Mouse (Mus musculus): ENCODE results near the gene Zbtb24. TPM values are rescaled to one million over a fixed set of nuclear protein-coding genes. Genes with fewer than 3 reads are reported as not detected.

Zbtb24 gene
- polyA plus RNA-seq, 1 experiment from 2014 or later = 18.3 TPM

GRCm38 (mm10) chr10:41472534-41472933, 22.4 kb downstream of the Zbtb24 start:
- no peak for ATAC-seq (ENCODE audit: low FRiP score, low read depth)
- Histone ChIP-seq H3K4me1 (replicated peaks) (peaks cover 19% of the 10 kb centered on the region), H3K9me3 (no peaks in the 10 kb centered on the region), H3K36me3 (0 out of 2 replicates have a peak, but pooled peaks cover 6% of the 10 kb centered on the region), H3K4me3 (no peak overlapping the region), H3K9ac (no peak overlapping the region), H3K27me3 (no peaks in the 10 kb centered on the region), H3K27ac (replicated peaks) (no peak overlapping the region), H3K4me2 (no peak overlapping the region)

- H3K4me3 ChIP-seq = no peak overlapping the region
- no peak overlapping the region for H3K27ac ChIP-seq (replicated peaks)
- H3K36me3 ChIP-seq = 0 out of 2 replicates have a peak, but pooled peaks cover 6% of the 10 kb centered on the region
- no peak overlapping the region for H3K4me2 ChIP-seq
- no peak for ATAC-seq (ENCODE audit: low FRiP score, low read depth)
- peaks cover 24% of the 10 kb centered on the region for H3K4me1 ChIP-seq (replicated peaks)
- H3K27me3 ChIP-seq = no peaks in the 10 kb centered on the region
- no peaks in the 10 kb centered on the region for H3K9me3 ChIP-seq
- H3K9ac ChIP-seq = no peak overlapping the region
- 76% methylated on average over 5 of the region's 5 CpGs for WGBS
Observed at GRCm38 (mm10) chr10:41472962-41473481, 22.8 kb downstream of the Zbtb24 start.

- peaks cover 24% of the 10 kb centered on the region for H3K4me1 ChIP-seq (replicated peaks)
- no peaks in the 10 kb centered on the region for H3K36me3 ChIP-seq
- ATAC-seq (ENCODE audit: low FRiP score, low read depth) = no peak
- H3K4me2 ChIP-seq = no peak overlapping the region
- no peaks in the 10 kb centered on the region for H3K9me3 ChIP-seq
- H3K27me3 ChIP-seq = no peaks in the 10 kb centered on the region
- no peak overlapping the region for H3K27ac ChIP-seq (replicated peaks)
- no peak overlapping the region for H3K9ac ChIP-seq
- 84% methylated on average over 6 of the region's 6 CpGs for WGBS
- no peak overlapping the region for H3K4me3 ChIP-seq
Observed at GRCm38 (mm10) chr10:41473782-41474468, 23.7 kb downstream of the Zbtb24 start.

GRCm38 (mm10) chr10:41474981-41475391, 24.8 kb downstream of the Zbtb24 start:
- Histone ChIP-seq H3K4me3 (no peak overlapping the region), H3K9ac (no peak overlapping the region), H3K4me1 (replicated peaks) (peaks cover 24% of the 10 kb centered on the region), H3K27me3 (no peaks in the 10 kb centered on the region), H3K36me3 (no peaks in the 10 kb centered on the region), H3K9me3 (no peaks in the 10 kb centered on the region), H3K27ac (replicated peaks) (no peak overlapping the region), H3K4me2 (no peak overlapping the region)
- WGBS = 89% methylated on average over 1 of the region's 1 CpGs
- ATAC-seq (ENCODE audit: low FRiP score, low read depth) = no peak

- Histone ChIP-seq H3K4me1 (replicated peaks) (peaks cover 27% of the 10 kb centered on the region), H3K9me3 (no peaks in the 10 kb centered on the region), H3K36me3 (no peaks in the 10 kb centered on the region), H3K27me3 (no peaks in the 10 kb centered on the region), H3K4me3 (peak within 1 kb of the TSS; percentile 55), H3K9ac (peak within 1 kb of the TSS; percentile 63), H3K27ac (replicated peaks) (peak within 1 kb of the TSS; percentile 81), H3K4me2 (peak within 1 kb of the TSS; percentile 97)
- under 1% methylated on average over 35 of the region's 35 CpGs for WGBS
- ATAC-seq (ENCODE audit: low FRiP score, low read depth) = peak; percentile 68; the same call in 1 of the 2 replicates
Observed at GRCm38 (mm10) chr10:41476171-41477017, 26.2 kb downstream of the Zbtb24 start, which contains the start of gene Mical1. Mical1 (plus strand) TSS chr10:41476314.

GRCm38 (mm10) chr10:41477018-41477277, 26.8 kb downstream of the Zbtb24 start:
- WGBS = under 1% methylated on average over 9 of the region's 9 CpGs
- Histone ChIP-seq H3K36me3 (no peaks in the 10 kb centered on the region), H3K4me1 (replicated peaks) (peaks cover 28% of the 10 kb centered on the region), H3K9me3 (no peaks in the 10 kb centered on the region), H3K27ac (replicated peaks) (peak overlapping the region; percentile 81), H3K4me3 (peak overlapping the region; percentile 55), H3K4me2 (peak overlapping the region; percentile 97), H3K9ac (peak overlapping the region; percentile 63), H3K27me3 (no peaks in the 10 kb centered on the region)
- 0 out of 2 replicates have a peak, but pooled peaks have one; percentile 0 for ATAC-seq (ENCODE audit: low FRiP score, low read depth)

- H3K9ac ChIP-seq = peak overlapping the region; percentile 63
- ATAC-seq (ENCODE audit: low FRiP score, low read depth) = peak; percentile 72
- WGBS = 3% methylated on average over 20 of the region's 20 CpGs
Observed at GRCm38 (mm10) chr10:41477278-41478181, 27.3 kb downstream of the Zbtb24 start.

GRCm38 (mm10) chr10:41479961-41480360, 29.8 kb downstream of the Zbtb24 start:
- Histone ChIP-seq H3K4me2 (no peak overlapping the region), H3K27me3 (no peaks in the 10 kb centered on the region), H3K36me3 (no peaks in the 10 kb centered on the region; the same call in 1 of the 2 replicates), H3K9ac (no peak overlapping the region), H3K27ac (replicated peaks) (no peak overlapping the region), H3K4me3 (no peak overlapping the region), H3K4me1 (replicated peaks) (peaks cover 28% of the 10 kb centered on the region), H3K9me3 (no peaks in the 10 kb centered on the region)
- WGBS = 87% methylated on average over 3 of the region's 3 CpGs
- ATAC-seq (ENCODE audit: low FRiP score, low read depth) = no peak

More at GRCm38 (mm10) chr10:41477278-41478181, 27.3 kb downstream of the Zbtb24 start:
- no peaks in the 10 kb centered on the region for H3K36me3 ChIP-seq
- H3K27me3 ChIP-seq = no peaks in the 10 kb centered on the region
- H3K4me3 ChIP-seq = peak overlapping the region; percentile 55
- H3K4me2 ChIP-seq = peak overlapping the region; percentile 97
- peaks cover 28% of the 10 kb centered on the region for H3K4me1 ChIP-seq (replicated peaks)
- H3K27ac ChIP-seq (replicated peaks) = peak overlapping the region; percentile 81
- no peaks in the 10 kb centered on the region for H3K9me3 ChIP-seq

- H3K36me3 ChIP-seq = no peaks in the 10 kb centered on the region; the same call in 1 of the 2 replicates
- ATAC-seq (ENCODE audit: low FRiP score, low read depth) = no peak
- WGBS = 67% methylated on average over 33 of the region's 33 CpGs
- peaks cover 22% of the 10 kb centered on the region for H3K4me1 ChIP-seq (replicated peaks)
- no peak overlapping the region for H3K9ac ChIP-seq
- H3K27ac ChIP-seq (replicated peaks) = no peak overlapping the region
- H3K9me3 ChIP-seq = no peaks in the 10 kb centered on the region
- H3K4me3 ChIP-seq = no peak overlapping the region
- H3K4me2 ChIP-seq = no peak overlapping the region
- no peaks in the 10 kb centered on the region for H3K27me3 ChIP-seq
Observed at GRCm38 (mm10) chr10:41480938-41481880, 31.0 kb downstream of the Zbtb24 start.

GRCm38 (mm10) chr10:41482446-41482845, 32.3 kb downstream of the Zbtb24 start:
- no peaks in the 10 kb centered on the region; the same call in 1 of the 2 replicates for H3K36me3 ChIP-seq
- no peak overlapping the region for H3K27ac ChIP-seq (replicated peaks)
- no peak overlapping the region for H3K4me3 ChIP-seq
- ATAC-seq (ENCODE audit: low FRiP score, low read depth) = no peak
- H3K27me3 ChIP-seq = no peaks in the 10 kb centered on the region
- no peaks in the 10 kb centered on the region for H3K9me3 ChIP-seq
- WGBS = 76% methylated on average over 7 of the region's 7 CpGs
- no peak overlapping the region for H3K4me2 ChIP-seq
- no peak overlapping the region for H3K9ac ChIP-seq
- peaks cover 9% of the 10 kb centered on the region for H3K4me1 ChIP-seq (replicated peaks)

All from hindbrain, embryonic 15.5 days (tissue).